Mouse (Mus musculus) testis, postnatal 14 days (tissue): Measurements from ENCODE around the gene Bcl2l14.

Source experiments
- DNase-seq: peaks from one replicate; pipeline ENCODE4 v3.0.0; 2021; ENCODE audit warnings: low spot score

The Bcl2l14 gene

DNA sequence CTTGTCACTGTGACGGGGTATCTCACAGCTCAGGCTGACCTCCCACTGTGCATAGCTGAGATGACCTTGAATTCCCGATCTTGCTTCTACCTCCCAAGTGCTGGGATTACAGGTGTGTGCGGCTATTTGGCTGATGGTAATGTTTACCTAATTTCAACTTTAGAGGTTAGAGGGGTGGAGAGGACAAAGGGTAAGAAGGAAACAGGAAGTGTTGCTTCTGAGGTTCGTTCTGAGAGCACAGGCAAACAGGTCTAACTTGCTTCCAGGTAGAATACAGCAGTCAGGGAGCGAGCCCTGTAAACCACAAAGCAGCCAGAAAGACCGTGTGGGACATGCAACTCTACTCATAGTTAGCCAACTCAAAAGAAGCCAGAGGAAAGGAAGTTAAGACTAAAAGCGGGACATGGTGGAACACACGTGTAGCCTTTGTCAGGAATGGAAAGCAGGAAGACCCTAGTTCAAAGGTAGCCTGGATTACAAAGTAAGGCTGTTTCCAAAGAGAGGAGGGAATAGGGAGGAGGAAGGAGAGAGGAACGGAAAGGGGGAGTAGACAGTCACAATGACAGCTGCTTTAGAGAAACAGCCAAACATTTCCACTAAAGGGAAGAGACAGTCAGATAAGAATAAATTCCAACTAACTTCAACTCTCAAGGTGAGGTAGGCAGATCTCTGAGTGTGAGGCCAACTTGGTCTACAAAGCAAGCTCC lies 47.2 kb downstream of the Bcl2l14 start:
- no peak for DNase-seq

DNA sequence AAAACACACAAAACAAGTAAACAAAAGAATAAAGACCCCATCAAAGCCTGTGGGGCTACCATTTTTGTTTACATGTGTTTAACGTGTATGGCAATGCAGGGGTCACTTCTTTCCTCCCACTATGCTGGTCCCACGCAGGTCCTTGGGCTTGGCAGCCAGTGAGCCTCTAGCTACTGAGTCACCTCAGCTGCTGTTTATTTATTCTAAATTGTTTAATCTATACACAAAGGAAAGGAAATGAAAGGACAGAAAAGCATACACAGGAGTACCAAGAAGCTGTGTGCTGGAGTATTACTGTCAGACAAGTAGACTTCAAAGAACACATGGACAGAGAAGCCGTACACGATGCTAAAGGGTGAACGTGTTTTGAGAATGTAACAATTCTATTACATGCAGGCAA lies 47.8 kb downstream of the Bcl2l14 start:
- no peak for DNase-seq

DNA sequence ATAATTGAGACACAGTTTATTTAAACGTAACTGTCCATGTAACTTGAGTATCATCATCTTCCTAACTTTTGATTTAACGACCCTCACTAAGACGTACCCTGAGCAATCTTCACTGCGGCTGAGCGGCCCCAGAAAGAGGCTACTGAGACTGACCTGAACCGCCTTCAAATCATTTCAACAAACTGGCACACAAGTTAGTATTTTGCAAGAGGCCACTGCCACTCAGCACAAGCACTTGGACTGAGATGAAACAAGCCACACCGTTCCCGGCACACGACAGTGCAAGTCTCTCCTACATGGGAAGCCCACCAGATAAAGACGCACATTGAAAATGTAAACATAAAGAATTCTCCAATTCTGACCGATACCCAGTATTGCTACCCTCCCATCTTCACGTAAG lies 52.3 kb downstream of the Bcl2l14 start:
- DNase-seq, result no peak

DNA sequence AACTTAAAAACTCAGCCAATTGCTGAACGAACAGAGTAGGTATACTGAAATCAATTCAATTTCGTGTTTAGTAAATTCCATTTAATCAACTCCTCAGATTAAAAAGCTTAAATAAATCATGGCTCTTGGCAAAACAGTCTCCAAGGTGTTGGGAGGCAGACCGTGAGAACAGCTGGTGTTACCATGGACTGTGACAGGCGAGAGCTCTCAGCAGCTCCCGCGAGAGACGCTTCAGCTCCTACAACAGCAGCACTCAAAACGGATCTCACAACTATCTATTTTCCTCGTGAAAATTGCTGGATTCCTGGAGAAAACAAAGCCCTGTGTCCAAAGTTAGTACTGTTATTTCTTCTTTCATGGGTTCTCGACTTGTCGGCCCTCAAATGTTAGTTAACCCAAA lies 53.8 kb downstream of the Bcl2l14 start:
- no peak for DNase-seq

DNA sequence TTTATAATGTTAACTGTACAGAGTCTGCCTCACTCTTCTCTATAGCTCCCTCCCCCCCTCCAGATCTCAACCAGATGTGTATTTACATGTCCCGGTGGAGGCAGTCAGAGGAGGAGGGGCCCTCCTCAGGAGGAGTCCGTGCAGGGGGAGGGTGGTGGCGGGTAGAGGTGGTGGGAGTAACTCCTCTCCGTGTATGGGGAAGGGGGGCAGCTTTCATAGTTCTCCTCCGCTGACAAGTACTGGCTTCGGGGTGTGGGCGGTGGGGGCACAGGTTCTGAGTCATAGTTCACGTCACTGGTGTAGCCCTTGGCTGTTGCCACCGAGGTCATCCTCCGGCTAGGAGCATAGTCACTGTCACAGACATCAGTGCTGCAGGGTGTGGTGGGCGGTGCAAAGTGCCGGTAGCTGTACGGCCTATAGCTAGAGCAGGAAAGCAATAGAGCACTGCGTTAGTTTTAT lies 54.6 kb downstream of the Bcl2l14 start:
- DNase-seq, result no peak

DNA sequence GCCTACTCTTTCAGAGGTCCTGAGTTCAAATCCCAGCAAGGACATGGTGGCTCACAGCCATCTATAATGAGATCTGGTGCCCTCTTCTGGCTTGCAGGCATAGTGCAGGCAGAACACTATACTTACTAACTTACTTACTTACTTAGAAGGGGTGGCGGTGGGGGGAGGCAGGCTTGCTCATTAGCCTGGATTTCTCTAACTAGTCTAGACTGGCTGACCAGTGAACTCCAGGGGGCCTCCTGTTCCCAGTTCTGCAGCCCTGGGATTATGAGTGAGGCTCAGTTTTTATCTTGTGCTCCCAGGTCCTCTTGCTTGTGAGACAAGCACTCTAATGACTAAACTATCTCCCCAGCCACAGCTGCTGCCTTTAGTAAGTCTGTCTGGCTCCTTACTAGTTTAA lies 58.0 kb downstream of the Bcl2l14 start:
- no peak for DNase-seq

DNA sequence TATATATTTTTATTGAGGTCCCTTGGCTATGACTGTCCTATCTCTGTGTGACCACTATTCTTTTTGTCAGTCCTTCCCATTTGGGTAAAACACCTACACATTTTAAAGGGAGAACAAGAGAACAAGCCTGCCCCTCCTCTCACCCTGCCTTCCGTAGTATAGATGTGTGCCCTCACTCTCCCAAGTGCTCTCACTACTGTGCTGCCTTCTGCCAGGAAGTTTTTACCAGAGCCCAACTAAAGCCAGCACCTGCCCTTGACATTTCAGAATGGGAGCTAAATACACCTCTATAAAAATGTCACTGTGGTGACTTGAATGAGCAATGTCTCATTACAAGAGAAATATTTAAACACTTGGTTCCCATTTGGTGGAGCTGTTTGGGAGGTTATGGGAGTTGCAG lies 62.3 kb downstream of the Bcl2l14 start:
- no peak for DNase-seq

DNA sequence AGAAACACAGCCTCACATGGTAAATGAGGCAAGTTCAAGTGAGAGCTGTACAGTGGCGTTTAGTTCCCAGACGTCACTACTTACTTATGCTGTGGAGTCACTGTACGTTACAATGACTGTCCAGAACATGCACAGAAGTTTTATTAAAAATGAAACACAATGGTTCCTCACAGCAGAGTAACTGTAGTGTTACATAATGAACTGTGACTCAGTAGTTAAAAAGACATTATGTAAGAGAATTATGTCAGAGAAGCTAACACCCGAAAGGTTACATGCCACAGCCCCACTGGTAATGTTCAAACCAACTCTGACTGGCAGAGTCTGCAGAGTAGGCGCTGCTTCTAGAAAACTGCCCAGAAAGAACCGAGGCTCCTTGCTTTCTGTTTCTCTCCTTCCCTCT lies 65.1 kb downstream of the Bcl2l14 start:
- DNase-seq, result no peak

DNA sequence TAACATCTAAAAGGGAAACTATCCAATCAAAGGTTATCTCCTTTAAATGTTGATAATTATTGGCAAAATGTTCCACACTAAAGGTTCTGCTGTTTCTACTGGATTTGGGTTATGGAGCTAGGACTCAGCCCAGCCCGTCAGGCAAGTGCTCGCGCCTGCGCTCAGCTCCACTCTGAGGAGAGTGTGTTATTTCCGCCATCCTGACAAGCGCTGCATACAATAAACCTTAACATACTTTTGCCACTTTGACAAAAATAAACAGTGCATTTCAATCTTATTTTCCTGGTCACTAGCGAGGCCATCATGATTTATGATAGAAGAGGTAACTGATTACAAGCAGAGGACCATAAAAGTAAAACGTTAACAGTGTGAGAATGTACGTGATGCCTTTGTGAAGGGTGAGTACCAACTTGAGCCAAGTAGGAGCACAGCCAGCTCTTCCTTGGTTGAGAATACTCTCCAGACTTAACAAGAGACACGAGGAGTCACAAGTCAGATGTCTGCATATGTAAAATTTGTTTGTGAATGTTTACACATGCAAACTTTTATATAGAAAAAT lies 70.6 kb downstream of the Bcl2l14 start:
- DNase-seq, result no peak

DNA sequence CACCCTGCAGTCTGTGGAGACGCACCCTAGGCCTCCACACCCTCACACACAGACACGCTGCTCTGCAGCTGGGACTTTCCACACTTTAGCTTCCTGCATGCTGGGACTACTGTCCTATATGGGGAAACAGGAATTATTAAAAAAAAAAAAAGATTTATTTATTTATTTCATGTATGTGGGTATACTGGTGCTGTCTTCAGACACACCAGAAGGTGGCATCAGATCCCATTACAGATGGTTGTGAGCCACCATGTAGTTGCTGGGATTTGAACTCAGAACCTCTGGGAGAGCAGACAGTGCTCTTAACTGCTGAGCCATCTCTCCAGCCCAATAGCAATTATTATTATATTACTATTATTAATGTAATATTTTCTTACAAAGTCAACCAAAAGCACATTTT lies 73.2 kb downstream of the Bcl2l14 start:
- no peak for DNase-seq

DNA sequence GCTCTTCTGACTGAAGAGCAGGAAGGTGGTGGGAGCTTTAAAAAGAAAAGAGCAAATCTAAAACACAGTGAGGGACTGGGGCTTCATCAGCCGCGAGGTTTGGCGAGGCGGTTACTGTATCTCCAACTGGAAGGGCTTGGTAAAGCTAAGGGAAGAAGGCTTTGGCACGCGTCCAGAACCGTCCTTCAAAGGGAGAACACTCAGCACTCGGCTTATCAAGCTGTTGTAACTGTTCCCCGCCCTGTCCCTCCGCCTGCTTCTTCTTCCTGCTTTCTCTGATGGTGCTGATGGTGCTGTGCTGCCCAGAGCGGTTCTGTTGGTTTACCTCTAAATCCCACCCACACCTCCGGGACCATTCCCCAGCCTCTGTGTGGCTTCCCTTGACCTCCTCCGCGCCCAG lies 74.7 kb downstream of the Bcl2l14 start:
- DNase-seq, result peak; percentile 83

DNA sequence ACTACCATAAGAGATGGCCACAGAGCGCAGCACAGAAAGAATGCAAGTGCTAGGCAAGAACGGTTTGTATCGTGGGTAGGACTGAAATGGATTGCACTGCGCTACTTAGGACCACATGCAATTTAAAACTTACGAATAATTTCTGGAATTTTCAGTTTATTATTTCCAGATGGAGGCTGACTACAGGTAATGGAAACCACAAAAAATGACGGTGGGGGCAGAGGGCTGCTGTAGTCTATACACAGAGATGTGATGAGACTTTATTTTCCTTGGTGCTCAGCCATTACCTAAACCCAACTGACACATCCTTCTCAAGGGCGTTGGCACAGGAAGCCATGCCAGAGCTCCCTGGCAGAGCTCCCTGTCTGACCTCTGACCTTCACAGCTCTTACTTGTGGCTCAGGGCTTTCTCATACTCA lies 77.0 kb downstream of the Bcl2l14 start:
- DNase-seq, result no peak

DNA sequence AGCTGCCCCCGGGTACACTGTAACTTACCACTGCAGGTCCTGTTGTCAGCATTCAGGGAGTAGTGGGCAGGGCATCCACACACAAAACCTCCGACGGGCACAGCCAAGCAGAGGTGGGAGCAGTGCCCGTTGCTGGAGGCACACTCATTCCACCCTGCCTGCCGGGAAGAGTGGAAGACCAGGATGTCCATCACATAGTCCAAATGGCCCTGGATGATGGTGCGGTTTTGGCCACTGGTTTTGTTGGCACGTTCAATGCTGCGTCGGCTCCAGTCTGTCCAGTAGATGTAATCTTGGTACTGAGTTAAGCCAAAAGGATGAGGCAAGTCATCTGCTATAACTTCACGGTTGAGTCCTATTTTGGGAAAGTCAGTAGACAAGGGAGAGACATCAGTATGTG lies 83.4 kb downstream of the Bcl2l14 start:
- no peak for DNase-seq

DNA sequence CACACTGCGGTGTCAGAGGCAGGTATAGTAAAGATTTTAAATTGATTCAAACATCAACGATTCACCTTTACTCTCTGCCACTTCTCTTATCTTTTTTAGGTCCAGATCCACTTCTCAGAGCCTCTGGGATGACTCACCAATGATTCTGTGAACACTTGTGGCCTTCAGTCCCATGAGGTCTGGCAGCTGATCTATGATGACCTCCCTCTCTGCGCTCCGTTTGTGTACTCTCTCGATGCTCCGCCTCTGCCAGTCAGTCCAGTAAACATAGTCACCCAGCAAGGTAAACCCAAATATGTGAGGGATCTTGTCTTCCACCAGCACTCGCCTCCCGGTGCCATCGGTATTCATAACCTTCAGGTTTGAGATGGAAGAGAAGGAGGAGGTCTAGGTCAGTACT lies 90.2 kb downstream of the Bcl2l14 start:
- DNase-seq, result no peak
